Mouse (Mus musculus): ENCODE data around the gene Fyn. TPM values are rescaled to one million over a fixed set of nuclear protein-coding genes. Genes with fewer than 3 reads are reported as not detected.

Fyn gene
- polyA plus RNA-seq (2014; fragmentation: Nextera tagmentation; extraction: Ambion mirVana) = 24.3 and 32.6 TPM in 2 replicates

DNA sequence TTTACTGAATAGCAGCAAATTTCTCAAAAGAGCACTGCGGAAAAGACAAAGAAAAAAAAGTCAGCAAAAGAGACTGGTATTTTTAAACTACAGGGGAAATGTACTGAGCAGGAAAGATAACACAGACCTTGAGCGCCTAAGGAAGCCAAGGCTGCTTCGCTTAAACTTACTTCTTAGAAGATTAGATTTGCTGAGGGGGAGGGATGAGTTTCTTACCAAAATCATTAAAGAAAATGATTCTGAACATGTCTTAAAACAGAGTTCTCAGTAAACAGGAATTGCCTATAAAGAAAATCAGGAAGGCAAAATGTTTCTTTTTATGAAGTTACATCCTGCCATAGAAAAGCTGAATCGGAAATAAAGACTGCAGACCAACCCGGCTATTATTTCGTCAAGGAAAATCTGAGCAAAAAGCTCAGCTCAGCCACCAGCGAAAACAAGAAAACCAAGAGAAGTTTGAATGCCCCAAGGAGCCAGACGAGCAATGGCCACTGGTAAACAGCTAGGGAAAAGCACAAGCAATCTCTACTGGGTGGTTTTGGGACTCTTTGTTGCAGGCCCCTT lies at the start of gene Fyn:
TSS of gene Fyn (plus strand) at position 284 of the 564 bp plus-strand sequence.
- ATAC-seq (ENCODE audit: low FRiP score, low TSS enrichment) = no peak
- Histone ChIP-seq H3K36me3 (ENCODE audit: control insufficient read depth, insufficient read depth, low read length) (no peaks in the 10 kb centered on the region), H3K4me3 (ENCODE audit: low read length) (peak within 1 kb of the TSS; percentile 80), H3K4me2 (replicated peaks; ENCODE audit: low read depth, low read length) (peak within 1 kb of the TSS; percentile 76), H3K27ac (ENCODE audit: low read depth, low read length) (peak within 1 kb of the TSS; percentile 70), H3K9ac (ENCODE audit: low read depth, low read length) (peak within 1 kb of the TSS; percentile 83), H3K4me1 (ENCODE audit: control insufficient read depth, insufficient read depth, low read length) (peaks cover 14% of the 10 kb centered on the region), H3K27me3 (ENCODE audit: control insufficient read depth, insufficient read depth, low read length) (no peaks in the 10 kb centered on the region; the same call in 1 of the 2 replicates), H3K9me3 (ENCODE audit: control insufficient read depth, low read length) (no peaks in the 10 kb centered on the region)
- WGBS = 38% methylated on average over 8 of the region's 8 CpGs

DNA sequence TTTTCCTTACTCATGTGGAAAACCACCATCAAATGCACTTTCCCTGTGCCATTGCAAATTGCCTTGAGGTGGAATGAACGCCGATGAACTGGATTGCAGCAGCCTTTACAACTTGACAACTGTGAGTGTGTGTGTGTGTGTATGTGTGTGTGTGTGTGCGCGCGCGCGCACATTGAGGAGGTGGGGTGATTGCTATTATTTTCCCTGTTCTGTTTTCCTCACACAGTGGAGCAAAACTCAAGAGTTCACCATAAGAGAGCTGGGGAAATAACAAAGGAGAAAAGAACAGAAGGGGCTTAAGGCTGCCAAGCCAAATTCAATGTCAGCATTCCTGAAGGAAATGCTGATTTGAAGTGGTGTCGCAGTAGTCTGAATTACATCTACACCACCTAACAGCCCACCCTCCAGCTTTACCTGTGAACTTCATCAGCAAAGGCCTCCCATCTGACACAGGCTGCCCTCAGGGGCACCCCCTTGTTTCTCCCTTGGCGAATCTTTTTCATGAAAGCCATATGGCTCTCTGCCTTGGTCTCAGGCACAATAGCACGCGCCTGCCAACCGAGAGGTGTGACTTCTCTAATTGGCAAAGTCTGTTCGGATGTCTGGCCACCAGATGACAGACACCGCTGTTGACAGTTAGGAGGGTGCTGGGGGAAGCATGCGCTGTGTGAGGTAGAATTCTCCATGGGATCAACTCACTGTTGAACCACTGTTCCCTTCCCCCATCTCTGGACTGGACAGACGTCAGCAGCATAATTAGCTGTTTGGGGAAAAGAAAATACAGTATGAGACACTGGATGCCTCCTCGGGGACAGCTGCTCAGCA lies 47.6 kb upstream of the Fyn start:
- H3K36me3 ChIP-seq (ENCODE audit: control insufficient read depth, insufficient read depth, low read length) = no peaks in the 10 kb centered on the region
- no peaks in the 10 kb centered on the region for H3K9me3 ChIP-seq (ENCODE audit: control insufficient read depth, low read length)
- H3K4me2 ChIP-seq (replicated peaks; ENCODE audit: low read depth, low read length) = no peak overlapping the region
- H3K9ac ChIP-seq (ENCODE audit: low read depth, low read length) = no peak overlapping the region
- H3K27me3 ChIP-seq (ENCODE audit: control insufficient read depth, insufficient read depth, low read length) = no peaks in the 10 kb centered on the region
- H3K27ac ChIP-seq (ENCODE audit: low read depth, low read length) = no peak overlapping the region
- WGBS = 47% methylated on average over 17 of the region's 17 CpGs
- no peak overlapping the region for H3K4me3 ChIP-seq (ENCODE audit: low read length)
- no peak for ATAC-seq (ENCODE audit: low FRiP score, low TSS enrichment)
- H3K4me1 ChIP-seq (ENCODE audit: control insufficient read depth, insufficient read depth, low read length) = no peaks in the 10 kb centered on the region

DNA sequence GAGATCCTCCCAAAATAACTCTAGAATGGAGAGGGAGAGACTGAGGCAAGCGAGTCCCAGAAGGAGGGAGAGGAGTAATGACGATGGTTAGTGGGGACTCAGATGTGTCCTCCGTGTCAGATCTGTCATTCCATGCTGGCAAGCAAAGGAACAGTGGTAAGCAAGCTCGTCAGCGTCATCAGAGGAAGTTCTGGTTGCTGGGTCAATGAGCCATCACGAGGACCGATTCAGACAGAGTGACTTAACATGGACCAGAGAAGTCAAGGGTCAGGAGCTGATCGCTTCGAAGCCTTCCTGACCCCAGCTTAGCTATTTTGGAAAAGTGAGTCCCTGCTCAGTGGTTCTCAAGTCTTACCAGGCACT lies 47.1 kb upstream of the Fyn start:
- 58% methylated on average over 9 of the region's 9 CpGs for WGBS
- Histone ChIP-seq H3K9ac (ENCODE audit: low read depth, low read length) (no peak overlapping the region), H3K4me3 (ENCODE audit: low read length) (no peak overlapping the region), H3K27ac (ENCODE audit: low read depth, low read length) (no peak overlapping the region), H3K36me3 (ENCODE audit: control insufficient read depth, insufficient read depth, low read length) (no peaks in the 10 kb centered on the region), H3K4me2 (replicated peaks; ENCODE audit: low read depth, low read length) (no peak overlapping the region), H3K27me3 (ENCODE audit: control insufficient read depth, insufficient read depth, low read length) (no peaks in the 10 kb centered on the region), H3K4me1 (ENCODE audit: control insufficient read depth, insufficient read depth, low read length) (no peaks in the 10 kb centered on the region), H3K9me3 (ENCODE audit: control insufficient read depth, low read length) (no peaks in the 10 kb centered on the region)
- ATAC-seq (ENCODE audit: low FRiP score, low TSS enrichment) = no peak

DNA sequence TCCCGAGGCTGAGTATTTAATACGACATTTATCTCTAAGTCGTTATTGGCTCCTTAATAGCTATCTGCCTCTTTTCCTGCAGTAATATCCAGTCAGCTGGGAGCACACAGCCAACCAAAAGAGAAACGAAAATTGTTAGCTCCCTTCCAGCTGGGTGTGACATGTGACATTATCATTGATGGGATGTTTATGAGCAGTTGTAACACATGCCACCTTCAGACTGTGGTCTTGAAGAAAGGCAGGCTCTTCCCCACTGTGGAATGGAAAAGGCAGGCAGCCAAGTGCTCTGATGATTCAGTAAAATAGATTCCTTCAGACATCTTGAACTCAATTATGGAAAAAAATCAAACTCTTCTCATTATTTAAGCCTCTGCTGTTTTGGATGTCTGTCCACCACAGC lies 46.5 kb upstream of the Fyn start:
- H3K4me1 ChIP-seq (ENCODE audit: control insufficient read depth, insufficient read depth, low read length) = no peaks in the 10 kb centered on the region
- no peak overlapping the region for H3K4me2 ChIP-seq (replicated peaks; ENCODE audit: low read depth, low read length)
- ATAC-seq (ENCODE audit: low FRiP score, low TSS enrichment) = no peak
- no peaks in the 10 kb centered on the region for H3K9me3 ChIP-seq (ENCODE audit: control insufficient read depth, low read length)
- no peaks in the 10 kb centered on the region for H3K27me3 ChIP-seq (ENCODE audit: control insufficient read depth, insufficient read depth, low read length)
- no peaks in the 10 kb centered on the region for H3K36me3 ChIP-seq (ENCODE audit: control insufficient read depth, insufficient read depth, low read length)
- WGBS = 73% methylated on average over 4 of the region's 4 CpGs
- H3K27ac ChIP-seq (ENCODE audit: low read depth, low read length) = no peak overlapping the region
- H3K9ac ChIP-seq (ENCODE audit: low read depth, low read length) = no peak overlapping the region
- no peak overlapping the region for H3K4me3 ChIP-seq (ENCODE audit: low read length)

DNA sequence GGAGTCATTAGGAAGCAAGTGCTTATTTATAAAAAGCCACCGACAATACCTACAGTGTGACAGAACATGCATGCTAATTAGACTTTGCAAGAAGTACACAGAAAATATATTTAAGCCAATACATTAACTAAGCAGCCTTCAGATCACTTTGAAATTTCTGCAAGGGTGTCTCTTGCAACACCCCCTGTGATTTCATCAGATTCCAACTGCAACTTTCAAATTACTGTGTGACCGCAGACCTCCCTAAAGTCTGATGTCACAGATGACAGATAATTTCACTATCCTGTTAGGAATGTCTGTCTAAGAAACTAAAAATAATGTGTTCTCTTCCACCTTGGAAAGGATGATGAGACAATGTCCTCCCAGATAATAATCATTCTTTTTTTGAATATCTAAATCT lies 44.4 kb upstream of the Fyn start:
- H3K27ac ChIP-seq (ENCODE audit: low read depth, low read length) = no peak overlapping the region
- H3K9ac ChIP-seq (ENCODE audit: low read depth, low read length) = no peak overlapping the region
- no peaks in the 10 kb centered on the region for H3K27me3 ChIP-seq (ENCODE audit: control insufficient read depth, insufficient read depth, low read length)
- 89% methylated on average over 2 of the region's 2 CpGs for WGBS
- H3K4me1 ChIP-seq (ENCODE audit: control insufficient read depth, insufficient read depth, low read length) = no peaks in the 10 kb centered on the region
- no peak for ATAC-seq (ENCODE audit: low FRiP score, low TSS enrichment)
- no peak overlapping the region for H3K4me3 ChIP-seq (ENCODE audit: low read length)
- no peaks in the 10 kb centered on the region for H3K36me3 ChIP-seq (ENCODE audit: control insufficient read depth, insufficient read depth, low read length)
- H3K9me3 ChIP-seq (ENCODE audit: control insufficient read depth, low read length) = no peaks in the 10 kb centered on the region
- no peak overlapping the region for H3K4me2 ChIP-seq (replicated peaks; ENCODE audit: low read depth, low read length)

DNA sequence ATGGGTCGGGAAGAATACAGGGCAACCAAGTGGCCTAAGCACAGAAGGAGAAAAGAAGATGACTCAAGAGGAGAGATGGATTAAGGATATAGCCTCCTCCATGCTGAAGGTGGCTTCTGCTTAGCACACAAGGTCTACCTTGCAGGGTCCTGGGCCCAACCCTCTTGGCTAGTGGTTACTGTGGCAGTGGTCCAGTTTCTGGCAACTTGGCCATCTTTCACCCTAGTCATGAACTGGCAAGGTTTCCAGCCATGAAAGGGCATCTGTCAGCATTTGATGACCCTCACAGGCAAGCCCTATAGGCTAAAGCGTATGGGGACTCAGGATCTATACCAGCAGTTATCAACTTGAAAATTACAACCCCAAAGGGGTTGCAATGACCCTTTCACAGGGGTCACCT lies 40.0 kb upstream of the Fyn start:
- Histone ChIP-seq H3K36me3 (ENCODE audit: control insufficient read depth, insufficient read depth, low read length) (no peaks in the 10 kb centered on the region), H3K9me3 (ENCODE audit: control insufficient read depth, low read length) (no peaks in the 10 kb centered on the region), H3K4me3 (ENCODE audit: low read length) (no peak overlapping the region), H3K4me2 (replicated peaks; ENCODE audit: low read depth, low read length) (no peak overlapping the region), H3K27ac (ENCODE audit: low read depth, low read length) (no peak overlapping the region), H3K4me1 (ENCODE audit: control insufficient read depth, insufficient read depth, low read length) (no peaks in the 10 kb centered on the region), H3K27me3 (ENCODE audit: control insufficient read depth, insufficient read depth, low read length) (no peaks in the 10 kb centered on the region), H3K9ac (ENCODE audit: low read depth, low read length) (no peak overlapping the region)
- no peak for ATAC-seq (ENCODE audit: low FRiP score, low TSS enrichment)
- 94% methylated on average over 2 of the region's 2 CpGs for WGBS

- Histone ChIP-seq H3K4me2 (replicated peaks; ENCODE audit: low read depth, low read length) (no peak overlapping the region), H3K9me3 (ENCODE audit: control insufficient read depth, low read length) (no peaks in the 10 kb centered on the region), H3K4me1 (ENCODE audit: control insufficient read depth, insufficient read depth, low read length) (no peaks in the 10 kb centered on the region), H3K27ac (ENCODE audit: low read depth, low read length) (no peak overlapping the region), H3K9ac (ENCODE audit: low read depth, low read length) (no peak overlapping the region), H3K36me3 (ENCODE audit: control insufficient read depth, insufficient read depth, low read length) (no peaks in the 10 kb centered on the region), H3K27me3 (ENCODE audit: control insufficient read depth, insufficient read depth, low read length) (no peaks in the 10 kb centered on the region), H3K4me3 (ENCODE audit: low read length) (no peak overlapping the region)
- WGBS = 53% methylated on average over 3 of the region's 3 CpGs
- no peak for ATAC-seq (ENCODE audit: low FRiP score, low TSS enrichment)
Measured at GRCm38 (mm10) chr10:39334320-39334719, 34.3 kb upstream of the Fyn start.

DNA sequence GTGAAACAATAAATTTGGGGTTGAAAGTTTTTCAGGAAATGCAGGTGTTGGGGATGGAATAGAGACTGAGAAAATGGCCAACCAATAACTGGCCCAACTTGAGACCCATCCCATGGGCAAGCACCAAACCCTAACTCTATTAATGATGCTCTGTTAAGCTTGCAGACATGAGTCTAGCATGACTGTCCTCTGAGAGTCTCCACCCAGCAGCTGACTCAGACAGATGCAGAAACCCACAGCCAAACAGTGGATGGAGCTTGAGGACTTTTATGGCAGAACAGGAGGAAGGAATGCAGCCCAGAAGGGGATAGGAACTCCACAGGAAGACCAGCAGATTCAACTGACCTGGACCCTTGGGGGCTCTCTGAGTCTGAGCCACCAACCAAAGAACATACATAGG lies 32.8 kb upstream of the Fyn start:
- Histone ChIP-seq H3K27ac (ENCODE audit: low read depth, low read length) (no peak overlapping the region), H3K4me3 (ENCODE audit: low read length) (no peak overlapping the region), H3K27me3 (ENCODE audit: control insufficient read depth, insufficient read depth, low read length) (no peaks in the 10 kb centered on the region), H3K36me3 (ENCODE audit: control insufficient read depth, insufficient read depth, low read length) (no peaks in the 10 kb centered on the region), H3K4me2 (replicated peaks; ENCODE audit: low read depth, low read length) (no peak overlapping the region), H3K9ac (ENCODE audit: low read depth, low read length) (no peak overlapping the region), H3K4me1 (ENCODE audit: control insufficient read depth, insufficient read depth, low read length) (no peaks in the 10 kb centered on the region), H3K9me3 (ENCODE audit: control insufficient read depth, low read length) (no peaks in the 10 kb centered on the region)
- ATAC-seq (ENCODE audit: low FRiP score, low TSS enrichment) = no peak

GRCm38 (mm10) chr10:39339189-39339968 lies 29.3 kb upstream of the Fyn start:
- no peak overlapping the region for H3K4me2 ChIP-seq (replicated peaks; ENCODE audit: low read depth, low read length)
- H3K36me3 ChIP-seq (ENCODE audit: control insufficient read depth, insufficient read depth, low read length) = no peaks in the 10 kb centered on the region
- no peak overlapping the region for H3K27ac ChIP-seq (ENCODE audit: low read depth, low read length)
- no peak overlapping the region for H3K9ac ChIP-seq (ENCODE audit: low read depth, low read length)
- no peaks in the 10 kb centered on the region for H3K4me1 ChIP-seq (ENCODE audit: control insufficient read depth, insufficient read depth, low read length)
- H3K27me3 ChIP-seq (ENCODE audit: control insufficient read depth, insufficient read depth, low read length) = no peaks in the 10 kb centered on the region
- H3K4me3 ChIP-seq (ENCODE audit: low read length) = no peak overlapping the region
- 66% methylated on average over 2 of the region's 2 CpGs for WGBS
- no peaks in the 10 kb centered on the region for H3K9me3 ChIP-seq (ENCODE audit: control insufficient read depth, low read length)
- ATAC-seq (ENCODE audit: low FRiP score, low TSS enrichment) = no peak

Data from kidney, embryonic 14.5 days (tissue).